Mouse (Mus musculus) liver, embryonic 12.5 days (tissue): ENCODE data around the gene Ccm2l. TPM values are rescaled to one million over a fixed set of nuclear protein-coding genes. Genes with fewer than 3 reads are reported as not detected.

ENCODE experiments used
- ATAC-seq: fragments of 200-750 bp; cut with Nextera tagmentation; 2 replicates; pipeline ENCODE4 v1.8.0; 2017; ENCODE audit warnings: moderate number of reproducible peaks, mild to moderate bottlenecking, moderate library complexity
- H3K27ac ChIP-seq: fragments of 300-500 bp; sonication (generic); 2 replicates; pipeline ENCODE4 v1.5.1; 2016; ENCODE audit warnings: mild to moderate bottlenecking
- H3K27me3 ChIP-seq: fragments of 300-500 bp; sonication (generic); replicated peaks from 2 replicates; pipeline ENCODE4 v1.6.1; 2016; ENCODE audit warnings: mild to moderate bottlenecking, moderate library complexity
- H3K36me3 ChIP-seq: fragments of 300-500 bp; sonication (generic); 2 replicates; pipeline ENCODE4 v1.6.1; 2016; ENCODE audit warnings: mild to moderate bottlenecking, moderate library complexity
- H3K4me1 ChIP-seq: fragments of 300-500 bp; sonication (generic); 2 replicates; pipeline ENCODE4 v1.6.1; 2016
- H3K4me2 ChIP-seq: fragments of 300-500 bp; sonication (generic); 2 replicates; pipeline ENCODE4 v1.6.1; 2016; ENCODE audit warnings: mild to moderate bottlenecking, moderate library complexity
- H3K4me3 ChIP-seq: fragments of 300-500 bp; sonication (generic); 2 replicates; pipeline ENCODE4 v1.5.1; 2016; ENCODE audit warnings: mild to moderate bottlenecking, moderate library complexity
- H3K9ac ChIP-seq: fragments of 300-500 bp; sonication (generic); 2 replicates; pipeline ENCODE4 v1.6.1; 2016; ENCODE audit warnings: mild to moderate bottlenecking, moderate library complexity
- H3K9me3 ChIP-seq: fragments of 300-500 bp; sonication (generic); replicated peaks from 2 replicates; pipeline ENCODE4 v1.6.1; 2016; ENCODE audit warnings: mild to moderate bottlenecking, moderate library complexity
- WGBS: fragments of 180-500 bp; shearing (Covaris S2); methylation state at CpG from one replicate; pipeline ENCODE4 v1.1.7; 2016; ENCODE audit not compliant: insufficient replicate concordance; 5-methylcytosine and 5-hydroxymethylcytosine counted together
- polyA plus RNA-seq: library from polyadenylated mRNA; unstranded; fragments of >200 nt; fragmentation: Nextera tagmentation; extraction: Ambion mirVana; gene quantifications from 2 replicates; pipeline ENCODE4 v1.2.1, GENCODE M21; 2016

The Ccm2l gene
- 2.1 and 2.6 TPM in 2 replicates for polyA plus RNA-seq

- Histone ChIP-seq H3K27me3 (peaks cover 22% of the 10 kb centered on the region), H3K4me3 (0 out of 2 replicates have a peak within 1 kb of the TSS, but pooled peaks have one; percentile 6), H3K9ac (no peak within 1 kb of the TSS), H3K36me3 (no peaks in the 10 kb centered on the region), H3K4me2 (peak within 1 kb of the TSS; percentile 27; the same call in 1 of the 2 replicates), H3K9me3 (no peaks in the 10 kb centered on the region), H3K4me1 (peaks cover 13% of the 10 kb centered on the region; the same call in 1 of the 2 replicates), H3K27ac (no peak within 1 kb of the TSS)
- ATAC-seq, result no peak
- WGBS, result 17% methylated on average over 12 of the region's 12 CpGs
These were observed at the start of gene Ccm2l for GRCm38 (mm10) chr2:153065747-153066508. TSS of gene Ccm2l (plus strand) at chr2:153065955.

GRCm38 (mm10) chr2:153016786-153017185 is 49.0 kb upstream of the Ccm2l start:
- H3K4me3 ChIP-seq, result no peak overlapping the region
- 25% methylated on average over 5 of the region's 5 CpGs for WGBS
- H3K4me1 ChIP-seq, result peaks cover 17% of the 10 kb centered on the region
- H3K36me3 ChIP-seq, result peaks cover 22% of the 10 kb centered on the region
- no peak overlapping the region for H3K27ac ChIP-seq
- no peak overlapping the region for H3K9ac ChIP-seq
- no peak for ATAC-seq
- peaks cover 40% of the 10 kb centered on the region for H3K27me3 ChIP-seq
- H3K9me3 ChIP-seq, result no peaks in the 10 kb centered on the region
- no peak overlapping the region for H3K4me2 ChIP-seq

GRCm38 (mm10) chr2:153019355-153019754 is 46.4 kb upstream of the Ccm2l start:
- peaks cover 44% of the 10 kb centered on the region for H3K27me3 ChIP-seq
- no peak for ATAC-seq
- peaks cover 7% of the 10 kb centered on the region for H3K4me1 ChIP-seq
- no peak overlapping the region for H3K9ac ChIP-seq
- 70% methylated on average over 3 of the region's 3 CpGs for WGBS
- H3K27ac ChIP-seq, result no peak overlapping the region
- no peaks in the 10 kb centered on the region for H3K36me3 ChIP-seq
- H3K4me2 ChIP-seq, result no peak overlapping the region
- H3K4me3 ChIP-seq, result no peak overlapping the region
- H3K9me3 ChIP-seq, result no peaks in the 10 kb centered on the region

- Histone ChIP-seq H3K4me1 (no peaks in the 10 kb centered on the region), H3K9ac (no peak overlapping the region), H3K27me3 (peaks cover 44% of the 10 kb centered on the region), H3K4me3 (no peak overlapping the region), H3K4me2 (no peak overlapping the region), H3K9me3 (no peaks in the 10 kb centered on the region), H3K36me3 (no peaks in the 10 kb centered on the region), H3K27ac (no peak overlapping the region)
- no peak for ATAC-seq
- 54% methylated on average over 3 of the region's 3 CpGs for WGBS
These were observed 44.6 kb upstream of the Ccm2l start for GRCm38 (mm10) chr2:153021163-153021562.

- H3K4me3 ChIP-seq, result no peak overlapping the region
- no peak overlapping the region for H3K9ac ChIP-seq
- H3K27ac ChIP-seq, result no peak overlapping the region
- H3K9me3 ChIP-seq, result no peaks in the 10 kb centered on the region
- H3K36me3 ChIP-seq, result no peaks in the 10 kb centered on the region
- H3K4me2 ChIP-seq, result no peak overlapping the region
- no peak for ATAC-seq
- H3K4me1 ChIP-seq, result no peaks in the 10 kb centered on the region
- H3K27me3 ChIP-seq, result peaks cover 43% of the 10 kb centered on the region
- WGBS, result 43% methylated on average over 4 of the region's 4 CpGs
These were observed 42.9 kb upstream of the Ccm2l start for GRCm38 (mm10) chr2:153022855-153023254.

GRCm38 (mm10) chr2:153026052-153026451 is 39.7 kb upstream of the Ccm2l start:
- Histone ChIP-seq H3K4me2 (no peak overlapping the region), H3K36me3 (no peaks in the 10 kb centered on the region), H3K4me1 (no peaks in the 10 kb centered on the region), H3K27me3 (peaks cover 51% of the 10 kb centered on the region), H3K27ac (no peak overlapping the region), H3K9ac (no peak overlapping the region), H3K4me3 (no peak overlapping the region), H3K9me3 (no peaks in the 10 kb centered on the region)
- no peak for ATAC-seq
- WGBS, result 52% methylated on average over 7 of the region's 7 CpGs

- Histone ChIP-seq H3K9ac (no peak overlapping the region), H3K9me3 (no peaks in the 10 kb centered on the region), H3K4me1 (peaks cover 8% of the 10 kb centered on the region), H3K4me3 (no peak overlapping the region), H3K4me2 (no peak overlapping the region), H3K27ac (no peak overlapping the region), H3K27me3 (peaks cover 65% of the 10 kb centered on the region), H3K36me3 (no peaks in the 10 kb centered on the region)
- WGBS, result 44% methylated on average over 4 of the region's 4 CpGs
- ATAC-seq, result no peak
These were observed 38.3 kb upstream of the Ccm2l start for GRCm38 (mm10) chr2:153027501-153027900.

- Histone ChIP-seq H3K9me3 (no peaks in the 10 kb centered on the region), H3K36me3 (no peaks in the 10 kb centered on the region), H3K9ac (no peak overlapping the region), H3K4me3 (no peak overlapping the region), H3K4me1 (peaks cover 8% of the 10 kb centered on the region), H3K4me2 (no peak overlapping the region), H3K27ac (no peak overlapping the region), H3K27me3 (peaks cover 83% of the 10 kb centered on the region)
- no peak for ATAC-seq
- 16% methylated on average over 4 of the region's 4 CpGs for WGBS
These were observed 35.3 kb upstream of the Ccm2l start for GRCm38 (mm10) chr2:153030422-153030821.

- Histone ChIP-seq H3K9me3 (no peaks in the 10 kb centered on the region), H3K27me3 (peaks cover 92% of the 10 kb centered on the region), H3K4me1 (peaks cover 8% of the 10 kb centered on the region)
These were observed 34.4 kb upstream of the Ccm2l start, which contains the start of gene Xkr7 for GRCm38 (mm10) chr2:153031126-153032082. TSS of gene Xkr7 (plus strand) at chr2:153031852.

GRCm38 (mm10) chr2:153032083-153032842 is 33.5 kb upstream of the Ccm2l start:
- Histone ChIP-seq H3K4me1 (peaks cover 8% of the 10 kb centered on the region), H3K27me3 (peaks cover 89% of the 10 kb centered on the region), H3K36me3 (no peaks in the 10 kb centered on the region), H3K4me3 (peak overlapping the region; percentile 51), H3K9ac (no peak overlapping the region), H3K4me2 (peak overlapping the region; percentile 76), H3K27ac (no peak overlapping the region), H3K9me3 (no peaks in the 10 kb centered on the region)
- WGBS, result 2% methylated on average over 58 of the region's 58 CpGs
- peak; percentile 42; the same call in 1 of the 2 replicates for ATAC-seq

More at GRCm38 (mm10) chr2:153031126-153032082, 34.4 kb upstream of the Ccm2l start, which contains the start of gene Xkr7:
- ATAC-seq, result no peak
- 4% methylated on average over 51 of the region's 54 CpGs for WGBS
- no peaks in the 10 kb centered on the region for H3K36me3 ChIP-seq
- H3K4me2 ChIP-seq, result peak within 1 kb of the TSS; percentile 76
- H3K27ac ChIP-seq, result no peak within 1 kb of the TSS
- no peak within 1 kb of the TSS for H3K9ac ChIP-seq
- peak within 1 kb of the TSS; percentile 51 for H3K4me3 ChIP-seq

GRCm38 (mm10) chr2:153032973-153033372 is 32.8 kb upstream of the Ccm2l start:
- no peak overlapping the region for H3K9ac ChIP-seq
- no peak overlapping the region for H3K4me2 ChIP-seq
- no peaks in the 10 kb centered on the region for H3K9me3 ChIP-seq
- ATAC-seq, result no peak
- 23% methylated on average over 4 of the region's 4 CpGs for WGBS
- no peaks in the 10 kb centered on the region for H3K36me3 ChIP-seq
- H3K4me1 ChIP-seq, result peaks cover 8% of the 10 kb centered on the region
- peaks cover 89% of the 10 kb centered on the region for H3K27me3 ChIP-seq
- no peak overlapping the region for H3K4me3 ChIP-seq
- no peak overlapping the region for H3K27ac ChIP-seq
